Mouse (Mus musculus): Measurements from ENCODE around the gene Rffl.
A peak's percentile ranks its signal among the peaks of the same experiment; 100 is the strongest.

The Rffl gene

DNA sequence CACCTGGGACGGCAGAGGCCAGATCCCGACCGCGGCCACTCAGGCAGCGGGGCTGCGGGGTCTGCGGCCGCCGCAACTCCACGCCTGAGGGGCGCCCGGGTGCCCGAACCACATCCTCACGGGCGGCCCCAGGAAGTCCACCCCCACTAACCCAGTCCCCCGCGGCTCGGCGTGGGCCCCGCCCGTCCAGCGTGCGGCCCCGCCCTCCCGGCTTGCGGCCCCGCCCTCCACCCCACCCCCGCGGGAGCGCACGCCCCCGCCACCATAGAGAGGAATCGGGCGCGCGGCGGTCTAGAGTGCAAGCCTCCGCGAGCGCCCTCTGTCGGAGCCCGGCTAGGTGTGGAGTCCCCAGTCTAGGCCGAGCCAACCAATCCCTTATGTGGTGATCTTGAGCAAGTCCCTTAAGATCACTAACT, at the start of gene Rffl:
Gene Rffl (minus strand): TSS at position 180 of the 416 bp plus-strand sequence.
- DNase-seq, result peak; percentile 94 to 95

DNA sequence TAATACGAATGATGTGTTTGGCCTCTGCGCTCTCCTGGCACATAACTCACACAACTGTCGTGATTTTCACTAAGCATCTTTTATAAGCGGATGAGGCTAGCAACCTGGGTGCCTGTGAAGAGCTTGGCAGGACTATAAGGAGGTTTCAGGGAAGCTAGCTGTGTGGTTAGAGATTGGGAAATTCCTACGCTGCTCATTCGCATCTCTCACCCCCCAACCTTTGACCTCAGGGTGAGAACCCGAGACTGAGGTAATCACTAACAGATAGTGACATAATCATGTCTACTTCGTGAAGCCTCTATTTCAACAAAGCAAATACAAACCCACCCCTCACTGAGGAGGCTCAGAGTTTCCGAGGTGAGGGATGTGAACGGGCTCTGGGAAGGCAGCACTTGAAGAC, 49.8 kb upstream of the Rffl start:
- no peak for DNase-seq

DNA sequence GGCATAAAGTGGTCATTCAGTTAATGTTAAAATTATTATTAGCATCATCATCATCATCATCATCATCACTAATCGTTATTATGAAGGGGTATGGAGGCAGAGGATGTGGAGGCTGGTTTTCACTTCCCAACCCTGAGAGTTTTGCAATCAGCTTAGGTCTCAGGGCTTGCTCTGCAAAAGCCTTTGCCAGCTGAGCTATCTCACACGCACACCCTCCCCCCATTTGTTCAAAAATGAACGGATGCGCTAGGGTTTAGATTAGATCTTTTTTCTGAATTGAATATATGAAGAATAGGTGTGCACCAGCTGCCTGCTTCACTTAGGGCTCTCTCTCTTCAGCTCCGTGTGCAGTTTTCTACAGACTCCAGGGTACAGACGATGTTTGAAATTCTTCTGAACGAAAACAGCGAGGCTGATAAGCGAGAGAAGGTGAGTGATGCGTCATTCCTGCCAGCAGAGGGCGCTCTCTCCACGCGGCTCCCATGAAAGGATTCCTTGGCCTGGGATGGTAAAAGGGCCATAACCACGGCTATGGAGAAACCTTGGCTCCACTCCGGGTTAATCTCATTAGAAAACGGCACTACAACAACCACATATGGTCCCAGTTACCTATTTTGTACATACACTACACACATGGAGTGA, 43.8 kb upstream of the Rffl start:
- DNase-seq, result peak; percentile 67 to 80

DNA sequence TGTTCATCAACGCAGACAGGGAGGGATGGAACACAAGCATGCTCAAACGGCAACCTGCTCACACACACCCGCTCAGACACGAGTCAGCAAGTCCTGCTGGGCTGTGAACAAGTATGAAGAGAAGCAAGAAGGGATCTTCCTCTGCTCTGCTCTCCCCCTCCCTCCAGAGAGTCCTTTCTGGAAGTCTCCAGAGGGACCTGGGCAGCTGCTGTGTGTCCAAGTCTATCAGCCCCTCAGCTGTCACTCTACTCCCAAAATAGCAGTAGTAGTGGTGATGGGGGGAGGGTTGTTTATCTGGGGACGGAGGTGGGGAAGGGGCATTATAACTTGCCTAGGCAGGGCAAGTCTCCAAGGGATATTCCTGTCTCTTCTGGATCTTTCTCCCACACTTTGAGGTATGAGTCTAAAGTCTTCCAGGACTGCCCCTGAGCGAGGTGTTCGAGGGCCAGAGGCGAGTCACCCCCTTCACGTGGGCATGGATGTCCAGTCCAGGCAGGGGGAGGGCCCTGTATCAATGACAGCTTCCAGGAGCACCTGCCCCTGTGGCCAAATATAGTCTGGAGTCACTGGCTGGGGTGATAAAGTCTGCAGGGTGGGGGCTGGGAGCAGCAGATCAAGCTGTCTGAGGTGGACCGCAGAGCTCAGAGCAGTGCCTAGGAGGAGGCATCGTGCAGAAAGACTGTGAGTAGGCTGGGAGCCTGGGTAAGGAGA, 39.8 kb upstream of the Rffl start:
- no peak for DNase-seq

DNA sequence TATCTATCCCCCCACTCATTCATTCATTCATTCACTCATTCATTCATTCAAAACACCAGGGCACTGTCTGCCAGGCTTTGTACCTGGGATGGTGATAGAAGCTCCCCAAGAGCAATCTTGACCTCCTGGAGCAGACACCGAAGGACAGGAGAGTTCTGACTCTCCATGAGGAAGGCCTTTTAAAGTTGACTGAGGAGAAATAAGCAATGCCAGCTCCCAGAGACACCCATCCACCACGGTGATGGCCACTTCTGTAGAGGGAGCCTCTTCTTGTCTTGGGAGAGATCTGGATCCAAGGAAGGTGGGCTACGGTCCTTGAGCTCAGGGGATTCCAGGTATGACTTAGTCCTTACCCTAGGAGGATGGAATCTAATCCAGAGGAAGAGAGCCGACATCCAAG, 39.2 kb upstream of the Rffl start, which contains the start of gene Unc45b:
Gene Unc45b (plus strand): TSS at position 301 of the 400 bp plus-strand sequence.
- DNase-seq, result no peak

DNA sequence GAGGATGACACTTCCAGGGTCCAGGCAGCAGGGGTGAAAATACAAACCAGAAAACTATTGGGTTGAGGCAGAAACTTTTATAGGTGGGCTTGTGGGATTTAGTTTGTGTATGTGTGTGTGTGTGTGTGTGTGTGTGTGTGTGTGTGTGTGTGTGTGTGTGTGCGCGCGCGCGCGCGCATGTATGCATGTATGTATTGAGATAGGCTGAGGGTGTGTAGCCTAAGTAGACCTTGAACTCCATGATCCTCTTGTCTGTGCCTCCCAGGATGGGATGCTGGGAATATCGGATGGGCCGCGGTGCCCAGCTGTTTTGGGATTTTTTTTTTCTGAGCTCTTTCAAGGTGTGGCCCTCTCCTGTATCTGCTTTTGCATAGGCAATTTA, 37.6 kb upstream of the Rffl start:
- no peak for DNase-seq

DNA sequence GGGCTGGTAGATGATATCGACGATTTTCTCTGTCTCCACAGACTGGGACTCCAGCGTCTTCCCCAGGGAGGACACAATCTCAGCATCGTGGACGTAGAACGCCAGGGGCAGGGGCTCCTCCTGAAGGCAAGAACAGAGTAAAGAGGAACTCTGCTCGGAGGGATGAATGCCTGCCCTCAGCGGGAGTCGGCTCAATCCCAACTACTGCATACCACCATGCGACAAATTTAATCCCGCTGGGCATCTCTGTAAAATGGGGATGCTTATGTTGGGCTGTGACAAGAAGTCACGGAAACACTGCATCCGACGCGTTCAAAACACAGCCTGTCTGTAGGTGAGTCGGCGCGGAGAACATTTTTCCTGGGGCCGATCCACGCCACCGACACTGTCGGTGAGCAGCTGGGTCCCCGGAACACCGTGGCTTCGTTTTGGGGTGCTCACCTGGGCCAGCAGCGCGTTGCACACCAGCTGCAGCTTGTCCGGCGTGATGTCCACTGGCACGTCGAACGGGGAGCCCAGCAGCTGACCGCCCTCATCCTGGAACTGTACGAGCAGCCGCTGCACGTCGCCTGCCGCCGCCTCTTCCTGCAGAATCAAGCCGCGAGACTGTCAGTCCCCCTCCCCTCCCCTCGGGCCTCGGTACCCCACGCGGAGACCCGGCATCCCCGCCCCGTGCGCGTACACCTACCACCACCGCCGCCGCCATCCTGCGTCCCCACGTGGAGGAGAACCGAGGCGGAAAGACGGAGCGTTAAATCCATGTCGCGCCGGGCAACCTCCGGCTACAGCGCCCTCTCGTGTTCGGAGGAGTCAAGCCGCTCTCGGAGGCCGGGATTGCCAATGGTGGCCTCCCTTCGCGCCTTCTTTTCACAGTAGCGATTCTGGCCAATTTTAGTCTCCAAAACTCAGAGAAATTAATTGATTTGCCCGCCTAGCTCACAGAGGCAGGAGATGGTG, 36.9 kb upstream of the Rffl start, which contains the start of gene Nle1:
Gene Nle1 (minus strand): TSS at position 761 of the 957 bp plus-strand sequence.
- peak; percentile 92 to 96 for DNase-seq

DNA sequence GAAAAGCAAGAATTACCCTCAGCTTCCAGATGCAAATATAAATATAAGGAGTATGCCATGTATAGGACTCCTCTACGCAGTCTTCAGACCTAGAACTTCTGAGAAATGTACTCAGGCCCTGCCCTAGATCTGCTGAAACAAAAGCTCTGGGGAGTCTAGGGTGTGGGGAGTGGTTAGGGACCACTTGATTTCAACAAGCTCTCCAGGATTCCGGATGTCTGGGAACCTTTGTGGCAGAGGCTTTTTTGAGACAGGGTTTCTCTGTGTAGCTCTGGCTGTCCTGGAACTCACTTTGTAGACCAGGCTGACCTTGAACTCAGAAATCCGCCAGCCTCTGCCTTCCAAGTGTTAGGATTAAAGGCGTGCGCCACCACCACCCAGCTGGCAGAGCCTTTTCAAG, 34.8 kb upstream of the Rffl start:
- DNase-seq, result no peak

DNA sequence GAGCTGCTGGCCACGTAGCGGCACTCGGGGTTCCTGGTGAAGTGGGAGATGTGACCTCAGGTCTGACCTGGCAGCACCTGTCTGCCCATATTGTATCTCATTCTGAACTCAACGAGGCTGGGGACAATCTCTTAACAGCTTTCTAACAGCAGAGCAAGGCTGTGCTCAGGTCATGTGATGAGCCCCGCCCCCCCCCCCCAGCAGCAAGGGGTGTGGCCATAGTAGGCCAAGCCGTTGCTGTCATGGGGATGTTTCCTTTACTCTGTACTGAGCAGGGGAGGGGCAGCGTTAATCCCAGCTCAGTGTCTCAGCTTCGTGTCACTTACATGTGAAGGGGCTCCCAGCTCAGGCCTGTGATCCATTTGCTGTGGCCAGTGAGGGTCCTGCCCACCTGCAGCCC, 33.9 kb upstream of the Rffl start:
- no peak for DNase-seq

DNA sequence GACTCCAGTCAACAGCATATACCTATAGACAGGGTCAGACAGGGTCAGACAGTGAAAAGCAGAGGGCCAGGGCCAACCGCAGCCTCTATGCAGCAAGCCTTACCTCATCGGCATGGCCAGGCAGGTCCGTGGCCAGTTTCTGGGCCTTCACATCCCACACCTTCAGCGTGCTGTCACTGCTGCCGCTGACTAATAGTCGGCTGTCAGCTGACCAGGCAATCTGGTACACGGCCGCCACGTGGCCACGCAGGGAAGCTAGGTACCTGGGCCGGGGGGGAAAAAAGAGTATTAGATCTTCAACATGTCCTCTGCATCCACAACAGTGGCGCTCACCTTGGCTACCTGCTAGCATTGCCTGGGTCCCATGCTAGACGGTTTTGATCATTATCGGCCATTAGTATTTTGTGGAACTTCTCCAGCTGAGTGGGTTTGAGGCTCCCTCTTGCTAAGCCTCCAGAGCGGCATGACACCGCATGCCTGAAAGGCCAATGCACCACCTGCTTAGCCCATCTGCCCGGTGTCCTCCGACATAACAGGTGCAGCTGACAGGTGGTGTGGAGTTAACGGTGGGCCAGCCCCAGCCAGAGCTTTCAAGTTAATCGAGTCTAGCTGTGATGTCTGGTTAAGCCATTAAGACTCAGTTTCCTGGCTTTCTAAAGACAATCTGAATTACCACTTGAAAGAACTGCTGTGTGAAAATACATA, 30.7 kb upstream of the Rffl start:
- no peak for DNase-seq

DNA sequence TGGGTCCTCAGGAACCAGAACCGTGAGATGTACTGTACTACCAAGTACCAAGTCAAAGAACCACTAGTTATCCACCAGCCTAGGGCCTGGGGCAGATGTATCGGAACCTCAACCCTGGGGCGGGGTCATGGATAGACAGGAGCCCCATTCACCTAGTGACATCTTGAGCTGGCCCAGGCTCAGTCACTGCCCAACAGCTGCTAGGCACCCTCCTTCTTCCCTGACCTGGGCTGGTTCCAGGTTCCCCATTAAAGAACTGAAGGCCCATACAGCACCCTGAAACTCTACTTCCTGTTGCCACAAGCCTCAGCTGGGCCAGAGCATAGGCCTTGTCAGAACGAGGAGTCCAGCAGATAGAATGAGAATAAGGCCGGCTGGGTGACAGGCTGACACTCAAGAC, 28.7 kb upstream of the Rffl start:
- DNase-seq, result no peak

DNA sequence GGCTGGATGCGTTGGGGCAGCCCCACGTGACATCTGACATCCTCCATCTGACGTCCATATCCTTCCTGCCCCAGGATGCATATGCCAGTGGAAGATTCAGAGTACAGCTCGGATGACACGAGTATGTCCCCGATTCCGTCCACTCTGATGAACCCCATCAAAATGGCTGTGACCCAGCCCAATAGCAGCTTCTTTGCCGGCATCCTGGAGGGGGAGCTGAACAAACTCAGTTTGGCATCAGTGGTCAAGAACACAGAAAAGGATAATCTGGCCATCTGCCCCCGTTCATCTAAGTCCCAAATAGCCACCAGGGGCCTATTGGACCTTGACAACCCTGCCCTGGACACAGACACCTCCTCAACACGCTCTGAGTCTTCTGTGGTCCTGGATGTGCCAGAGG, 26.5 kb upstream of the Rffl start:
- no peak for DNase-seq

DNA sequence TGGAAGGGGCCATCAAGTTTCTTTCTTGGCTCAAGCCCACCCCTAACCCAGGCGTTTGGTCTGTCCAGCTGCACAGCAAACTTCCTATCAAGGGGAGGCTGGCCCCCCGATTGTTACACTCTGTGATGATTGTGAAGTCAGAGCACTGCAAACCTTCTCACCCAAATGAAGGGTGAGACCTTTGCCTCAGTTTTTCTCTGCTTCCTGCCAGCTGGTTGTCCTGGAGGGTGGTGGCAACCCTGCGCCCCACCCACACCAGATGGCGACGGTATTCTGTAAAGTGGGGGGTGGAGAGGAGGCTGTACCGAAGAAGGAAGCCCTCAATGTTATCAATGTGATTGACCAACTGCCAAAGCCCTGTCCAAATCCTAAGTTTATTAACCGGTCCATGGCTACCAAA, 20.9 kb upstream of the Rffl start, which contains the start of gene Fndc8:
Gene Fndc8 (plus strand): TSS at position 189 of the 400 bp plus-strand sequence.
- DNase-seq, result no peak

DNA sequence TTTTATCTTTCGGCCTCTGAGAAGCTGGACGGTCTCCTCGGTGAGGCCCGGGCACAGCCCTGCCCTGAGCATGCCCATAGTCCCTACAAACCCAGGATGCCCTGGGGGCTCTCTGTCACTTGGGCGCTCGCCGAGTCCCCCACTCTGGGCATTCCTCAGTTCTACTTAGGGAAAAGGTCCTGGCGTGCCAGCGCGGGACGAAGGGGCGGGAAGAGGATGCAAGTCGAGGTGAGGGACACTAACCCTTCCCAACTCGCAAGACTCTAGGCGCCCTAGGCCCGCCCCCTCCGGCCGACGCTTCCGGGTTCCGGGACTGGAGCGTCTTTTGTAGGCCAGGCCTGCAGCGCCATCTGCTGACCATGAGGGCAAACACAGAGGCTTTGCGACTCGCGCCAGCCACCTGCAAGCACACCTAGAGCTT, 19.3 kb upstream of the Rffl start, which contains the start of gene Rad51d:
Gene Rad51d (minus strand): TSS at position 273 of the 421 bp plus-strand sequence.
- peak; percentile 94 to 95 for DNase-seq

DNA sequence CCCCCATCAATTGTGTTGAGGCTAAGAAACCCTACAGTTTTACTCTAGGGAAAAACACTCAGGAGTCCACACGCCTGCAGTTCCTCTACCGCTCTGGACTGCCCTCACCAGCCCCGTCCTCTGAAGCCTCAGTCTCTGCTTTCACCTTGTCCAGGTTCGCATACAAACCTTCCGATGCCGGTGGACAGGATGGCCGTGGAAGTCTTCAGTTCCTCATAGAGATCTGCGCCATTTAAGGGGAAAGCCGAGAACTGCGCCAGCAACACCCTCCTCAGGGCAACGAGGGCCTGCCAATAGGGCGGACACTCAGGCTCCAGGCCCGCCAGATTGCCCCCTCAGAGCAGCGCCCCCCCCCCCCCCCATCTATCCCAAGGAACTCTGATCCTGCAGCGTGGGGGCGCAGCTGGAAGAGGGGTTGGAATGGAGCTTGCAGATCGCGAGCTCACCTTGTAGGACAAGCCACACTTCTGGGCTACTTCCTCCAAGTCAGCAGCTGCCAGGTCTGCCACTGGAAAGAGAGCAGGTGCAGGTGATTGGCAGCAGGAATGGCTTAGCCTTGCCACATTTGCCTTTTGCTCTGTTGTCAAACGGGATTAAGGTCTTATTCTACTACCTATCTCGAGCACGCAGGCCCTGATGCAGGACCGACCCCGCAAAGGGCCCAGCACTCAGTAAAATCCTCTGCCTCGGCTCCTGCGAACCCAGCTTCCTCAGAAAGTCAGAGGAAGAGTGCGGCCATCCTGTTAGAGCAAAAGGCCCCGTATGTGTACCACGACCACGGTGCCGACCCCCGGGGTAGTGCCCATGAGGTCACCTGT, 18.7 kb upstream of the Rffl start:
- no peak for DNase-seq

DNA sequence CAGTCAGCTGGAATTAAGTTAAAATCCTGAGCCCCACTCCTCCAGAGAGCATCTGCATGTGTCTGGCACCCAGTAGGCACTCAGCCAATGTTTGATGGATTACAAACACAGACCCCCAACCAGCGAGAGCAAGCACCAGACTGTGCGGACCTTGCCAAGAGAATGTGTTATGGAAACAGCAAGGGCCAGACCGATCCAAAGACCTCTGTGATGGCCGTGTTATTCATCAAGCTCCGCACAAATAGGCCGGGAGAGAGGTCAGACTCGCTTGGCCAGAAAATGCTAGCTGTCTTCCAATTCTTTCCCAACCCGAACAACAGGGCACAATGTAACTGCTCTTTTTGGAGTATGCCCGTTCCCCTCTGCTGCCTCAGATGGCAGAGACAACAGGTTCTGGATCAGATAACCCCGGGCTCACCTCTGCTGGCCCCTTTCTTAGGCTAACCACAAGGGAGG, 17.5 kb upstream of the Rffl start:
- peak; percentile 18 to 56 for DNase-seq

DNA sequence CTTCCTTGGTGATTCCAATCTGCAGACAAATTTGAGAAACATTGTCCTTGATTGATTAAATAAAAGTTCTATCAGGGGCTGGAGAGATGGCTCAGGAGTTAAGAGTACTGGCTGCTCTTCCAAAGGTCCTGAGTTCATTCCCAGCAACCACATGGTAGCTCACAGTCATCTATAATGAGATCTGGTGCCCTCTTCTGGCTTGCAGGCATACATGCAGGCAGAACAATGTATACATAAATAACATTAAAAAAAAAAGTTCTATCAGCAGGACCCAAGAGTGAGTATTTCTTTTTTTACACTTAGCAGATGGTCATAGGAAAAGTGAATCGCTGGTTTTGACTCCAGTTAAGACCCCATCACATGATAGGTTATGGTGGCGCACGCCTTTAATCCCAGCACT, 15.5 kb upstream of the Rffl start:
- DNase-seq, result no peak

DNA sequence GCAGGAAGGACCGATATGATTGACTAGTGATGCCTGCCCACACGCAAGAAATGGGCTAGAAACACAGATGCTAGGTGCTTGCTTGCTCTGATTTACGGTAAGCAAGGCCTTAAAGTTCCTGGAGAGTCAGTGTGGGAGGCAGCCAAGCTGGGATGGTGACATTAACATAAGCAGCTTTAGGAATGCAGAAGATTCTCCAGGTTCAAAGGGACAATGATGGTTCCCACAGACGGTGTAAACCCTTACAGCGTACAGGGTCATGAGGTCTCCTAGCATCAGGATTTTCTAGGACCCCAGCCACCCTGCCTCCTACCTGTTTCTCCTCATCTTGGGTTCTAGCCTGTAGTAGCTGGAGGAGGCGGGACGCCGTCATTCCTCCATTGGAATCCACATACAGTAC, 12.2 kb upstream of the Rffl start:
- no peak for DNase-seq

DNA sequence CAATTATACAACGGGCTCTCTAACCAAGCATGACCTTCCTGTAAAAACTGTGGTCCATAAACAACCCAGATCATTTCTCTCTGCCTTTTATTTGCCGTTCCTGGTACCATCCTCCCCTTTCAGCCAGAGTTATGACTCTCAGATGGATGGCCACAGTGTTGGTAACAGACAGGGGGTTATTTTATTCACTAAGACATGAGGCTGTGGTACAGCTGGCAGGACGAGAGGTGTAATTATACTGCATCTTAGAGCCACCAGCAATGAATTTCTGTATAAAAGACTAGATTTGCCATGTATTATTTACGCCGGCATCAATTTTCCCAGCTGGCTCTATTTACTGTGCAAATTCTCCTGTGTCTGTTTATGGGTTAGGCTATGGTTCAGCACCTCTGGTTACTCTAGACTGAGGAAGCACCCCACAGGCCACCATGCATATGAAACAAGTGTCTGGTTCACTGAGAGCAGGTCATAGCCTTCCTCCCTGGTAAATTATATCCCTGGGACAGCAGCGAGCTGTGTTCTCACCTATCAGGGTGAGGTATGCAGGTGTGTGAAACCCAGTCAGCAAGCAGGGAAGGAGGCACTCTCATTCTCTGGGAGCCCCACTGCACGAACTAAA, 6.8 kb upstream of the Rffl start:
- DNase-seq, result no peak

DNA sequence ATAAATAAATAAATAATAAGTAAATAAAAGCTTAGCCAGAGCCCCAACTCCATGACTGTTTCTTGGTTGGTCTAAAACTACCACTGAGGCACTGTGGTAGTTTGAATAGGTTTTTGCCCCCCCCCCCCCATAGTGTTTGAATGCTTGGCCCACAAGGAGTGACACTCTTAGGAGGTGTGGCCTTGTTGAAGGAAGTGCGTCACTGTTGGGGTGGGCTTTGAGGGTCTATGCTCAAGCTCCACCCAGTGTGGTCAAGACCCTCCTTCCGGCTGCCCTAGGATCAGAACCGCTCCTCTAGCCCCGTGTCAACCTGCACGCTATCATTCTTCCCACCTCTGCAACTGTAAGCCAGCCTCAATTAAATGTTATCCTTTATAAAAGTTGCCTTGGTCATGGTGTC, 4.6 kb upstream of the Rffl start:
- DNase-seq, result no peak

DNA sequence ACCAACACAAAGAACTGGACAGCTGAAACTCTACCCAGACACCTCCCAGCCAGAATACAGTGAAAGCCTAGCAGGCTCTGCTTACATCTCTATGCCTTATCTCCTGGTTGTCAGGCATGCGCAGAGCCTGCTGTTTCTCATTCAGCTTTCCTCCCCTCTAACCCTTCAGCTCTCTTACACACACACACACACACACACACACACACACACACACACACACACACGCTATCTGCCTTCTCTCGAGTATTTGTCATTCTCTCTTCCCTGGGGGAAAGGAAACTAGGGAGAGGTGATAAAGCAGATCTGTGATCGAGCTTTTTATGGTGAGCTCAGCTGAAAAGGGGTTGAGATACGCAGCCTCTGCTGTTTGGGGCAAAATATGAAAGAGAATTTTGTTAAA, 3.9 kb upstream of the Rffl start:
- DNase-seq, result no peak
